Mouse (Mus musculus): Measurements from ENCODE around the gene Hs6st3.

The Hs6st3 gene

DNA sequence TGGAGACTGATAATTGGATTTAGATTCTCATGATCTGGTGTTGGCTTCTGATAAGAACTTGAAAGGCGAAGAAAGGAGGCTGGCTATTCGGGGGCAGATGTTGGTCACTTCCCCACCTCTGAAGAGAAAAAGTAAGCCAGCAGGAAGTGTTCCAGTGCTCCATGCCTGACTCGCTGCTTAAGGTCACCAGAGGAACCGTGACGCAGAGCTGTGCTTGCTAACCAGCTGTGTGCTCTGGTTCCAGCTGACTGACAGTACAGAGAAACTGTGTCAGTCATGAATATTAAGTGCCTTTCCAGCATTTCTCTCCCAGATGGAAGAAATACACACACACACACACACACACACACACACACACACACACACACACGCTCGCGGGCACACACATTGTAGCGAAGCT, 694.8 kb downstream of the Hs6st3 start:
- TF ChIP-seq GATA4 (IDR thresholded peaks at IDR 0.05; ENCODE audit: insufficient replicate concordance, low read length) = no peak

DNA sequence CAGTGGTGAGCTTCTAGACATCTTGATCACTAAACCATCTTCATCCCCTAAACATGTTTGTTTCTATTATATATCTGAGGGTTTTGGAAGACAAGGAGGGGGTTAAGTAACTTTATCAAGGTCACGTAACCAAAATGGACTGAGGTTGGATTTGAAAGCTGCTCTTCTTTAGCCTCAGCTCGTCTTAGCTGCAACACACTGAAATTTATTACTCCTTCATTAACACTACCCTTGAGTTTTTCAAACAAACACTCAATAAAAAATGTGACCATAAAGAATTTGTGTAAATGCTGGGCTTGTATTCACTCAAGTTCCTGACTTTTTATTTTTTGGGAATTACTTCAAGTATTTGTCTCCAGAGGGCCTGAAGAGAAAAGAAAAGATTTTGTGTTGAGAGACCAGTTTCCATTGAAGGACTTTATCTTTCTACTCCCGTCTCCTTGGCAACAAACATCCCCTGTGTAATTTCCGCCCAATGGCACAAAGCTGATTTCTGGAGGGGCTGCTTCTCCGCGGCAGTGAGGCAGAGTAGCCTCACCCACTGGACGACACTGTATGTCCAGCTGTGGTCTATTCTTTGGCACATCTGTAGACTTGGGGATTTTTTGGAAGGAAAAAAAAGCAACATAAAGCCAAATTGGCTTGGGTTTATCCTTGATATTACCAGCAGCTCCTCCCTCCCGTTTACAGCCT, 696.0 kb downstream of the Hs6st3 start:
- no peak for TF ChIP-seq GATA4 (IDR thresholded peaks at IDR 0.05; ENCODE audit: insufficient replicate concordance, low read length)

DNA sequence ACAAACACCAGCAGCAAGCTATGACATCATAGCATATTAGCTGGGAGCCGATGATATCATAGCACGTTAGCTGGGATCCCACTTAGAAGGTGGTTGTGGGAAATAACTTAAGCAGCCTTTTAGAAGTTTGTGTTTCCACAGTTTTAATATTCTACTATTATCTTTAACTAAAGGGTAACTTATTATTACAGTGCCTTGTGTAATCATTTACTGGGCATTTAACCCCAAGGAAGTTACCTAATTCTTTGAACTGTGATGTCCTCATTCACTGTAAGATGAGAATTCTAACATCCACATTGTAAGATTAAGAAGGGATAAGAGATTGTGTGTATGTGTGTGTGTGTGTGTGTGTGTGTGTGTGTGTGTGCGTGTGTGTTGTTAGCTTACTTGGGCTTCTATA, 697.9 kb downstream of the Hs6st3 start:
- TF ChIP-seq GATA4 (IDR thresholded peaks at IDR 0.05; ENCODE audit: insufficient replicate concordance, low read length) = no peak

DNA sequence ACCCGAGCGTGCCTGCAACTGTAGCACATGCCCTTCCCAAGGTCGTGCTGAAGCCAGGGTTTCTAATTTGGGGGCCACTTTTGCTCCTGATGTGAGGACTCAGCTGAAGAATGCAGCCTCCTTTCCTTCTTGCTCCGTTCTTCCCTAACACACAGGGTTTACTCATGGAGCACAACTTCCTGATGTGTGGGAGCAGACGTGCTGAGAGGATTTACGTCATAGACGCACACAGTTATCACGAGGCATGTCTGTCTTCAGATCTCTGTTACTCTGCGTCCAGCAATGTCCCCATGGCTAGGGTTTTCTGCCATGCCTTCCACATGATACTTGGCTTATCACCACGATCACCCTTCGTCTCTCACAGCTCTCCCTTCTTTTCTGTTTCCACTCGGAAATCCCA, 709.4 kb downstream of the Hs6st3 start:
- no peak for TF ChIP-seq GATA4 (IDR thresholded peaks at IDR 0.05; ENCODE audit: insufficient replicate concordance, low read length)

DNA sequence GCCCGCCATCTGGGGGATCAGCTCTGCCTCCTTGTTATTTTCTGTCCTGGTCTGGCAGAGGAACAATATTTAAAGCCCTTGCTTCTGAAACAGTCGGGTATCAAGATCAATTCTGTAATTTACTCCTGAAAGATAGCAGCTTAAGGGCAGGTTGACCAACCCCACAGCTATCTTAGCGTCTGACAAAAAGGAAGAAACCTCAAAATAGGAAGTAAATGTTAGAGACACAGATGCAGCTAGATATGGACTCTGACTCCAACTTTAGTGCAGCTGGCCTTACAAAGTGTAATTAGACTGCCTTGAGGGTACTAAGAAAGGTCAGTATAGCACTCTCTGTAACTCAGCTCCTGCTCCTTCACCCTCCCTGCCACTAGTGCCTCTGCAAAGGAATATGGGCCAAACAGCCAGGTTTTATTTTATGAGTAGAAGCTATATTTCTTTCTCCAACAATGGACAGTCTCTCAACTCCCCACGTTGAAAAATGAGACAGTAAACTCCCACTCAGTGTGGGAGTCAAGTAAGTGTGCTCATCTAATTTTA, 710.7 kb downstream of the Hs6st3 start:
- TF ChIP-seq GATA4 (IDR thresholded peaks at IDR 0.05; ENCODE audit: insufficient replicate concordance, low read length) = no peak

DNA sequence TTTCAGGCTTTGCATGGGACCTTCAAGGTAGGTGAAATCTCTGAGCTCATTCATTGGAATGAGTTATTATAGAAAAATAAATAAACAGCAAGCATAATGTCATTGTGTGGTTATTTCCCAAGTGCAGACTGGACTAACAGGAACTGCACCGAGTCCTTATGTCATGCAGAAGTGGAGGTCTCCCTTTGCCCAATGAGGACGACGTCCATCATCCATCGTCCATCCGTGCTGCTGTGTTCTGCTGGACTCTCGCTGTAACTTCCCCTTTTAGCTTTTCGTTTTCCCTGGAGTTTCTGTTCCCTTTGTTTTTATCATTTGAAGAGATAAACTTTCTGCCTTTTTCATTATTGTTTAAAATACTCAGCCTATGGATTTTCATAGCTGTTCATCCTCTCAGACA, 711.2 kb downstream of the Hs6st3 start:
- TF ChIP-seq GATA4 (IDR thresholded peaks at IDR 0.05; ENCODE audit: insufficient replicate concordance, low read length) = no peak

GRCm38 (mm10) chr14:119852139-119852538, 714.0 kb downstream of the Hs6st3 start:
- no peak for TF ChIP-seq GATA4 (IDR thresholded peaks at IDR 0.05; ENCODE audit: insufficient replicate concordance, low read length)

DNA sequence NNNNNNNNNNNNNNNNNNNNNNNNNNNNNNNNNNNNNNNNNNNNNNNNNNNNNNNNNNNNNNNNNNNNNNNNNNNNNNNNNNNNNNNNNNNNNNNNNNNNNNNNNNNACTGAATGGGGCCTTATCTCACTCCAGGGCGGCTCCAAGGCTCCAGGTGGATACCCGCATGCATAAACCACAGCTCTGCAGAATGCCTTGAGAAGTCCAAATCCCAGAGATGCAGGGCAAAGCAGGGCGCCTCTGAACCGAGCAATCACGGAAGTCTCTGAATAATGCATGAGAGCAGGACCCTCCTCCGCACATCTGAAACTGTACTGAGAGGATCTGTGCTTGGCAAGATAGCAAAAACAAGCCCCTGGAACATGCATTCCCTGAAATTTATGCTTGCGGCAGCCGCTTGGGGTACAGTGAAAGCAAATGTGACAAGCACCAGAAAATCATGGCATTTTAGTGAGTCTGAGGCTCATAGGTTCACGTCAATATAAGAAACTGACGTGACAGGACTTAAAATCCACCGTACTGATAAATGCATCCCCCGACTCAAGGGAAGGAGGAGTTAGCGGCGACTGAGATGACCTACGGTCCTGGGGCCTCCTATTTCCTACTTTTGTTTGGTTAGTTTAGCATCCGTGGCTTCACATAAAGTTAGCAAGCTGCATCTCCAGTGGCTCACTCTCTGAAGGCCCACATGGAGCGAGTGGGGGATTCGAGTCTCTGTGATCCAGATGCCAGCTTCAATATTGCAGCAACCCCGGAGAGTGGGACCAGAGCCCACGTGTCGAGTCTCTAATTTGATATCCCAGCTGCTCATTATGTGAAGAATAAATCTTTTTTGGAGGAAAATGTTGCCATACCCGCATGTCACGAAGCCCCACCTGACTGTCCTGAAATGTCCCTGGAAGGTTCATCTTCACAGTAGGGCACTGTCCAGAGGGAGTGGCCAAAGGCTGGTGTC, 719.5 kb downstream of the Hs6st3 start:
- TF ChIP-seq GATA4 (IDR thresholded peaks at IDR 0.05; ENCODE audit: insufficient replicate concordance, low read length) = no peak

DNA sequence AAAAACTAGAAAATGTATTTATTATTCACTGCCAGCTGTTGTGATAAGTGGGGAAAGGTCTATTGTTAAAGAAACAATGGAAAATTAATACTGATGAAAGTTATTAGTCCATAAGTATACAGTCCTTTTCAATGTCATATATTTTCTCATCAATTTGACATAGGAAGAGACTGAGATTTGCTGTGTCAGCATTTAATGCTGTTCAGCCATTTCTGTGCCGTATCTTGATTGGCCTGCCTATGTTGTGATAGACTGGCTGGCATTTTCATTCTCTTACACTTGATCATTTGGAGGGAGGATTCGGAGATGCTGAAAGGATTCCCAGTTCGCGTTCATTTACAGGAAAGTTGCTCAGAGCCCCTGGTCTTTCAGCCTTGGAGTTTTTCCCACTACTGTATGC, 735.5 kb downstream of the Hs6st3 start:
- no peak for TF ChIP-seq GATA4 (IDR thresholded peaks at IDR 0.05; ENCODE audit: insufficient replicate concordance, low read length)

DNA sequence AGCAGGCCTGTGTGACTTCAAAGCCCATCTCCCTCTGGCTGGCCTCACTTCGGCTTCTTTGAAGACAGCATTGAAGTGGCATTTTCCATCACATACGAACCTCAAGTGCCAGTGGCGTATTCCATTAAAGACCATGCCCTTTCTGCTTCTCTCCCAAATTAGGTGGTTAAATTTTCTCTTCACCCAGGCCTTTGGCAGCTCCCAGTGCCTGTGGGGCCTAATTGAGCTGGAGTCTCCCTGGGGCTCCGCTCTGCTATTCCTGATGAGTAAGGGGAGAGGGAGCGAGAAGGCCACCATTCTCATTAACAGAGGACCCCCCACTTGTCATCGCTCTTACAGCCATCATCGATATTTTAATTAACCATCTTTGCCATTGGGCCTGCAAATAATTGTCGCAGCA, 754.8 kb downstream of the Hs6st3 start:
- TF ChIP-seq GATA4 (IDR thresholded peaks at IDR 0.05; ENCODE audit: insufficient replicate concordance, low read length) = no peak

DNA sequence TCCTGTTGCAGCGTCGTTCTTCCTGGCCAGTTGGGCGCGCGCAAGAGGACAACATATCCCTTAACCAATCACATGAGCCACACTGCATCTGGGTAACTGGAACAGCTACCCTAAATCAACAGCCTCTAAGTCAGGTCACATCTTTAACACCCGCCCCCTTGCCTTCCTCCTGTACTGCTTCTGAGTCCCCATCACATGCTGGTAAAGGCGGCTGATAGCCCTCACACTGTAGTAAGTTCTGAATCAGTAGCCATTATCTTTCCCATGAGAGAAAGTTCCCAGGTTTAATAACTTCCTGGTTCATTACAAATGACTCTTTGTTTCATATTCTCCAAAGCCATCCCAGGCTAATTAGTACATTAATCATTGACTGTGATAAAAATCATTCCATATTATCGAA, 757.0 kb downstream of the Hs6st3 start:
- no peak for TF ChIP-seq GATA4 (IDR thresholded peaks at IDR 0.05; ENCODE audit: insufficient replicate concordance, low read length)

GRCm38 (mm10) chr14:119895765-119896465, 757.8 kb downstream of the Hs6st3 start:
- TF ChIP-seq GATA4 (IDR thresholded peaks at IDR 0.05; ENCODE audit: insufficient replicate concordance, low read length) = no peak

DNA sequence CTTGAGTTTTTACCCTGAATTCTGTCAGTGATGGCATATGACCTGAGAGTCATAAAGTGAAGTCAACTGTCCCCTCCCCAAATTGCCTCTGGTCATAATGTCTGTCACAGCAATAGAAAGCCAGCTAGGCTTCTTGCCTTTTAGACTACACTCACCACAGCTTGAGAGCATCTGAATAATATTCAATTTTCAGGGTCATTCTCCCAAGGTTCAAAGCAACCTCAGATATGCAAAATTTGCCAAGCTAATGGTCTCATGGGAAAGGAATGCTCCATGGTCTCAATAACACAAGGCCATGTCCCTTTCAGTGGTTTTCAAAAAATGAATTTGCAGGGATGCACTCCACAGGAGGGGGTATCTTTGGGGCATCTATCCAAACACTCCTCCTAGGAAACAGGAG, 764.3 kb downstream of the Hs6st3 start:
- TF ChIP-seq GATA4 (IDR thresholded peaks at IDR 0.05; ENCODE audit: insufficient replicate concordance, low read length) = no peak

DNA sequence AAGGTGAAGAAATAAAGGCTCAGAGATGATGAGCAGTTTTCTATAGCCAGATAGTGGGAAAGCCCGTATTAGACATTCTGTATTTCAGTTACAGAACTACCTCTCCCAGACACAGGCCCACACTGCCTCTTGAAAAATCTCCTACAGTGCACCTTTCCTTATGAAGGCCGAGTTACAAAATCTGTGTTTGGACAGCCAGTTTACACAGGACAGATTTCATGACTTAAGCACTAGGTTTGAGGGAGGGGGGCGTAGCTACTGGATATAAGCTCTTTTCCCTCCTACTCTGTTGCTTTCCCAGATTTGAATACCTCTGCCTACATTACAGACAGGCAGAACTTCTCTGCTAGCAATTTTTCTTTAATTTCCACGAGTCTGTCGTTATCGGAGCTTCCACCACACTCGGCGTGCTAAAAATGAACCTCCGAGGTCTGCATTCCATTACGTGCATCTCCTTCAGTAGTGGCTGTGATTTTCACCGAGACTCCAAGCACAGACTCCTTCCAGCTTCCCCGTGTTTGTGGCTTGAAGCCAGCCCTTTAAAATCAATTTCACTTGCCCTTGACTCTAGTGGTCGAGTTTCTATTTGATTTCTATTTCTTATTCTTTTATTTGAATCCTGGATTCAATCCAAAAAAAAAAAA, 770.0 kb downstream of the Hs6st3 start:
- no peak for TF ChIP-seq GATA4 (IDR thresholded peaks at IDR 0.05; ENCODE audit: insufficient replicate concordance, low read length)

GRCm38 (mm10) chr14:119914508-119914907, 776.4 kb downstream of the Hs6st3 start:
- TF ChIP-seq GATA4 (IDR thresholded peaks at IDR 0.05; ENCODE audit: insufficient replicate concordance, low read length) = no peak
